Mouse (Mus musculus) hindbrain, postnatal 0 days (tissue): ENCODE data around the gene Idnk. TPM values are rescaled to one million over a fixed set of nuclear protein-coding genes. Genes with fewer than 3 reads are reported as not detected.

Experiments
- ATAC-seq: fragments of 200-750 bp; cut with Nextera tagmentation; 2 replicates; pipeline ENCODE4 v1.8.0; 2017; ENCODE audit warnings: mild to moderate bottlenecking, moderate TSS enrichment, moderate library complexity
- DNase-seq: peaks from one replicate; pipeline ENCODE4 v3.0.0-alpha.2; 2015; ENCODE audit warnings: low spot score
- H3K27ac ChIP-seq: fragments of 300-500 bp; sonication (generic); 2 replicates; pipeline ENCODE4 v1.5.1; 2014; ENCODE audit warnings: mild to moderate bottlenecking
- H3K27me3 ChIP-seq: fragments of 300-500 bp; sonication (generic); 2 replicates; pipeline ENCODE4 v1.6.1; 2014; ENCODE audit warnings: low read length, mixed read lengths; ENCODE audit not compliant: insufficient read depth
- H3K36me3 ChIP-seq: fragments of 300-500 bp; sonication (generic); 2 replicates; pipeline ENCODE4 v1.6.1; 2014; ENCODE audit warnings: low read length, mixed read lengths; ENCODE audit not compliant: insufficient read depth
- H3K4me1 ChIP-seq: fragments of 300-500 bp; sonication (generic); 2 replicates; pipeline ENCODE4 v1.6.1; 2014; ENCODE audit warnings: antibody characterized with exemption, low read length, mixed read lengths; ENCODE audit not compliant: insufficient read depth
- H3K4me2 ChIP-seq: fragments of 300-500 bp; sonication (generic); 2 replicates; pipeline ENCODE4 v1.6.1; 2014; ENCODE audit warnings: low read depth, mild to moderate bottlenecking, low read length, moderate library complexity, mixed read lengths
- H3K4me3 ChIP-seq: fragments of 300-500 bp; sonication (generic); 2 replicates; pipeline ENCODE4 v1.5.1; 2014; ENCODE audit warnings: low read length
- H3K9ac ChIP-seq: fragments of 300-500 bp; sonication (generic); replicated peaks from 2 replicates; pipeline ENCODE4 v1.6.1; 2014; ENCODE audit warnings: mild to moderate bottlenecking, low read length, moderate library complexity, mixed read lengths
- H3K9me3 ChIP-seq: fragments of 300-500 bp; sonication (generic); 2 replicates; pipeline ENCODE4 v1.6.1; 2016; ENCODE audit warnings: low read length, mixed read lengths
- CTCF ChIP-seq: IDR thresholded peaks from 2 replicates; pipeline ENCODE4 v1.5.1; 2016; ENCODE audit warnings: antibody characterized with exemption, control low read depth, low read depth
- WGBS: fragments of 180-500 bp; shearing (Covaris S2); extraction: QIAGEN DNeasy Blood & Tissue Kit; methylation state at CpG from one replicate; pipeline ENCODE4 v1.1.7; 2014; 5-methylcytosine and 5-hydroxymethylcytosine counted together
- polyA plus RNA-seq: library from polyadenylated mRNA; unstranded; fragments of >200 nt; fragmentation: Nextera tagmentation; extraction: Ambion mirVana; gene quantifications from 2 replicates; pipeline ENCODE4 v1.2.1, GENCODE M21; 2015
- total RNA-seq: library from RNA; depleted of rRNA; stranded (reverse); fragments of >200 nt; gene quantifications from 2 replicates; pipeline ENCODE4 v1.2.3, GENCODE M21; 2014

Gene Idnk
- total and polyA plus RNA-seq, 2 experiments from 2014 or later = 20.6 to 55.3 TPM

GRCm38 (mm10) chr13:58147760-58148159, 9.7 kb upstream of the Idnk start:
- H3K4me1 ChIP-seq = no peaks in the 10 kb centered on the region
- DNase-seq (no peak), ATAC-seq (no peak)
- H3K4me3 ChIP-seq = no peak overlapping the region
- H3K9me3 ChIP-seq = no peaks in the 10 kb centered on the region
- H3K36me3 ChIP-seq = no peaks in the 10 kb centered on the region
- no peak overlapping the region for H3K4me2 ChIP-seq
- no peak for TF ChIP-seq CTCF
- 90% methylated on average over 1 of the region's 1 CpGs for WGBS
- H3K9ac ChIP-seq = no peak overlapping the region
- no peak overlapping the region for H3K27ac ChIP-seq
- H3K27me3 ChIP-seq = no peaks in the 10 kb centered on the region

DNA sequence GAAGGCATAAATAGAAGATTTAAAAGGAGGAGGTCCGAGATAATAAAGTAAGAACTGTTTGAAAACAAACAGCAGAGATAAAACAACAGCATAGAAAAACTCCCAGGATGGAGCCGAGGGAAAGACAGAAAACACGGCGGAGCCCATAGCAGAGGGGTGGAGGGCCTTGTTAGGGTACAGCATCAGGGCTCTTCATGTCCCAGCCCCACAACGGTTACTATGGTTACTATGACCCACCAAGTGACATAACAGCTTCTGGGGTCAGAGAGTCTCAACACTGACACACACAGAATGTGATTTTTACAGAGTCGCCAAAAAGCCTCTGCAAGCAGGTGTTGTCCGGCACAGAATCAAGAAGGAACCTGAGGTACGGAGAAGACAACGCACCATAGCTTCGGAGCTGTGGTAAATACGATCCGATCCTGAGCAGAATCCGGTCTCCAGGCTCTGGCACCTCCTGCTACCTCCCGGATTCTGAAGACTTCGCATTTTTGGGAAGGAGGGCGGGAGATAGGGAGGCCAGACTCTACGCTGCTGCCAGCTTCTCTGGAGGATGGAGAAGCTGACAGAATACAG, 9.1 kb upstream of the Idnk start:
- peak; percentile 95 for ATAC-seq
- under 1% methylated on average over 17 of the region's 17 CpGs for WGBS
- Histone ChIP-seq H3K36me3 (no peaks in the 10 kb centered on the region), H3K27ac (peak overlapping the region; percentile 32; the same call in 1 of the 2 replicates), H3K4me2 (peak overlapping the region; percentile 86), H3K4me1 (no peaks in the 10 kb centered on the region), H3K9me3 (no peaks in the 10 kb centered on the region), H3K9ac (peak overlapping the region; percentile 28; the same call in 1 of the 2 replicates), H3K27me3 (no peaks in the 10 kb centered on the region), H3K4me3 (peak overlapping the region; percentile 42)
- TF ChIP-seq CTCF = no peak
- peak; percentile 83 for DNase-seq

GRCm38 (mm10) chr13:58149033-58149558, 8.4 kb upstream of the Idnk start:
- Histone ChIP-seq H3K9ac (no peak overlapping the region), H3K9me3 (no peaks in the 10 kb centered on the region), H3K4me1 (no peaks in the 10 kb centered on the region), H3K27ac (peak overlapping the region; percentile 32; the same call in 1 of the 2 replicates), H3K4me2 (peak overlapping the region; percentile 86), H3K4me3 (peak overlapping the region; percentile 42), H3K27me3 (no peaks in the 10 kb centered on the region), H3K36me3 (no peaks in the 10 kb centered on the region)
- 34% methylated on average over 5 of the region's 5 CpGs for WGBS
- peak; percentile 69 for TF ChIP-seq CTCF
- ATAC-seq (peak; percentile 58; the same call in 1 of the 2 replicates), DNase-seq (peak; percentile 60)

DNA sequence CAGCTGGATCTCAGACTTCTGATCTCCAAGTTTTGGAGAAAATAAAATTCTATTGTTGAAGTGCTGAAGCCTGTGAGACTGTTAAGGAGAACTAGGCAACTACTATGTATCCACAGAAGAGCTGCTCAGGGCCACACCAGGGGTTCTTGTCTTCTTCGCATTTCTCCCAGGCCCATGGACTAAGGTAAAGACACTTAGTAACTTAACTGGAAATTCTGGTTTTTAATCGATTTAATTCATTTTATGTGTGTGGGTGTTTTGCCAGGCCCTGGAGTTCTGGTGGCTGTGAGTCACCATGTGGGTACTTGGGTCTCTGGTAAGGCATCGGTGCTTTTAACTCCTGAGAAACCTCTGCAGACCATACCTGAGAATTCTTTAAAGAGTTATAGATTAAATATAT, 7.8 kb upstream of the Idnk start:
- no peak for DNase-seq
- Histone ChIP-seq H3K9ac (no peak overlapping the region), H3K27me3 (no peaks in the 10 kb centered on the region)

DNA sequence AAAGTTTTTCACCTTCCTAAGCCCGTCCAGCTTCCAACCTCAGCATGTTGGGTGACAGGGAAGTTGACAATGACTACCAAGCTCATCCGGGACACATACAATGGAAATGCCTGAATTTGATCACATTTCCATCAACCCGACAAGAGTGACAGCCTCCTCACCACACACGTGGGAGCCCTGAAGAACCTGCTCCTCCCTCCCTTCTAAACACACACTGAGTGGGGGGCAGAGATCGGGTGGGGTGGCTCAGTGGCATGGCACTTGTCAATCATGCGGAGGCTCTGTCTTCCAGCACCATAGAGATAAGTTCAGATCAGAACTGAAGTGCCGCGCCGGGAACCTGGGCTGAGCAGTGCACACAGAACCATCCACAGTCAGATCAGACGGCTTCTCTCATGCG, 7.0 kb upstream of the Idnk start:
- WGBS = 81% methylated on average over 11 of the region's 11 CpGs
- Histone ChIP-seq H3K27me3 (no peaks in the 10 kb centered on the region), H3K9ac (no peak overlapping the region), H3K4me2 (no peak overlapping the region), H3K36me3 (no peaks in the 10 kb centered on the region), H3K4me3 (no peak overlapping the region), H3K9me3 (no peaks in the 10 kb centered on the region), H3K4me1 (no peaks in the 10 kb centered on the region), H3K27ac (no peak overlapping the region)
- ATAC-seq = no peak
- DNase-seq = no peak
- TF ChIP-seq CTCF = no peak

More for the DNA sequence above, 7.8 kb upstream of the Idnk start:
- Histone ChIP-seq H3K9me3 (no peaks in the 10 kb centered on the region), H3K4me2 (no peak overlapping the region), H3K36me3 (no peaks in the 10 kb centered on the region), H3K4me3 (no peak overlapping the region), H3K27ac (no peak overlapping the region), H3K4me1 (no peaks in the 10 kb centered on the region)
- ATAC-seq = no peak
- no peak for TF ChIP-seq CTCF
- 85% methylated on average over 3 of the region's 3 CpGs for WGBS

- Histone ChIP-seq H3K9me3 (no peaks in the 10 kb centered on the region), H3K27me3 (no peaks in the 10 kb centered on the region), H3K4me2 (no peak overlapping the region), H3K4me3 (no peak overlapping the region), H3K36me3 (peaks cover 11% of the 10 kb centered on the region; the same call in 1 of the 2 replicates), H3K9ac (no peak overlapping the region), H3K27ac (no peak overlapping the region), H3K4me1 (0 out of 2 replicates have a peak, but pooled peaks cover 4% of the 10 kb centered on the region)
- peak; percentile 24; the same call in 1 of the 2 replicates for TF ChIP-seq CTCF
- 93% methylated on average over 2 of the region's 2 CpGs for WGBS
- no peak for DNase-seq
- ATAC-seq = no peak
These were observed 1.4 kb upstream of the Idnk start for GRCm38 (mm10) chr13:58156031-58156430.

GRCm38 (mm10) chr13:58157036-58157435, 413 bp upstream of the Idnk start:
- WGBS = 16% methylated on average over 8 of the region's 8 CpGs
- H3K27me3 ChIP-seq = no peaks in the 10 kb centered on the region
- H3K4me1 ChIP-seq = 0 out of 2 replicates have a peak, but pooled peaks cover 4% of the 10 kb centered on the region
- ATAC-seq (peak; percentile 18; the same call in 1 of the 2 replicates), DNase-seq (no peak)
- peak overlapping the region; percentile 78 for H3K4me3 ChIP-seq
- no peak for TF ChIP-seq CTCF
- no peaks in the 10 kb centered on the region for H3K9me3 ChIP-seq
- H3K4me2 ChIP-seq = peak overlapping the region; percentile 99
- H3K9ac ChIP-seq = peak overlapping the region; percentile 72
- peak overlapping the region; percentile 75 for H3K27ac ChIP-seq
- H3K36me3 ChIP-seq = peaks cover 11% of the 10 kb centered on the region; the same call in 1 of the 2 replicates
